Mouse (Mus musculus): ENCODE data around the gene Dhx33. TPM values are rescaled to one million over a fixed set of nuclear protein-coding genes. Genes with fewer than 3 reads are reported as not detected.

Gene Dhx33
- polyA plus RNA-seq, 1 experiment from 2014 or later, result 12.1 TPM

GRCm38 (mm10) chr11:70975193-70975592, 29.0 kb downstream of the Dhx33 start:
- H3K4me3 ChIP-seq (replicated peaks; ENCODE audit: low read depth, low read length), result no peak overlapping the region
- H3K36me3 ChIP-seq (ENCODE audit: insufficient read depth, low read length), result peaks cover 50% of the 10 kb centered on the region
- no peaks in the 10 kb centered on the region for H3K27me3 ChIP-seq (ENCODE audit: insufficient read depth, low read length)
- DNase-seq (ENCODE audit: low spot score), result no peak
- H3K4me2 ChIP-seq (ENCODE audit: low read length), result no peak overlapping the region
- WGBS, result 87% methylated on average over 2 of the region's 2 CpGs
- H3K4me1 ChIP-seq (replicated peaks; ENCODE audit: insufficient read depth, low read length), result 0 out of 2 replicates have a peak, but pooled peaks cover 6% of the 10 kb centered on the region
- H3K9me3 ChIP-seq (replicated peaks; ENCODE audit: low read length), result no peaks in the 10 kb centered on the region
- H3K27ac ChIP-seq, result no peak overlapping the region
- no peak for ATAC-seq (replicated peaks; ENCODE audit: low FRiP score, low read depth)
- no peak overlapping the region for H3K9ac ChIP-seq (ENCODE audit: low read depth, low read length)
- no peak for TF ChIP-seq CTCF (IDR thresholded peaks at IDR 0.05; ENCODE audit: low read depth)

- Histone ChIP-seq H3K4me3 (replicated peaks; ENCODE audit: low read depth, low read length) (no peak overlapping the region), H3K4me2 (ENCODE audit: low read length) (no peak overlapping the region), H3K27me3 (ENCODE audit: insufficient read depth, low read length) (no peaks in the 10 kb centered on the region), H3K9me3 (replicated peaks; ENCODE audit: low read length) (no peaks in the 10 kb centered on the region), H3K4me1 (replicated peaks; ENCODE audit: insufficient read depth, low read length) (0 out of 2 replicates have a peak, but pooled peaks cover 6% of the 10 kb centered on the region), H3K9ac (ENCODE audit: low read depth, low read length) (no peak overlapping the region), H3K36me3 (ENCODE audit: insufficient read depth, low read length) (peaks cover 43% of the 10 kb centered on the region), H3K27ac (no peak overlapping the region)
- TF ChIP-seq CTCF (IDR thresholded peaks at IDR 0.05; ENCODE audit: low read depth), result peak; percentile 58; the same call in 1 of the 2 replicates
- peak; percentile 40 for DNase-seq (ENCODE audit: low spot score)
- 68% methylated on average over 4 of the region's 4 CpGs for WGBS
- no peak for ATAC-seq (replicated peaks; ENCODE audit: low FRiP score, low read depth)
Measured at GRCm38 (mm10) chr11:70973947-70974346, 30.3 kb downstream of the Dhx33 start.

- 84% methylated on average over 1 of the region's 1 CpGs for WGBS
- Histone ChIP-seq H3K4me3 (replicated peaks; ENCODE audit: low read depth, low read length) (no peak overlapping the region), H3K9ac (ENCODE audit: low read depth, low read length) (no peak overlapping the region), H3K36me3 (ENCODE audit: insufficient read depth, low read length) (peaks cover 30% of the 10 kb centered on the region; the same call in 1 of the 2 replicates), H3K9me3 (replicated peaks; ENCODE audit: low read length) (no peaks in the 10 kb centered on the region), H3K27me3 (ENCODE audit: insufficient read depth, low read length) (no peaks in the 10 kb centered on the region), H3K4me1 (replicated peaks; ENCODE audit: insufficient read depth, low read length) (peaks cover 6% of the 10 kb centered on the region; the same call in 1 of the 2 replicates), H3K4me2 (ENCODE audit: low read length) (no peak overlapping the region), H3K27ac (no peak overlapping the region)
- TF ChIP-seq CTCF (IDR thresholded peaks at IDR 0.05; ENCODE audit: low read depth), result no peak
- no peak for ATAC-seq (replicated peaks; ENCODE audit: low FRiP score, low read depth)
- DNase-seq (ENCODE audit: low spot score), result no peak
Measured at GRCm38 (mm10) chr11:70972586-70972985, 31.7 kb downstream of the Dhx33 start.

- DNase-seq (ENCODE audit: low spot score) (peak; percentile 36), ATAC-seq (replicated peaks; ENCODE audit: low FRiP score, low read depth) (0 out of 2 replicates have a peak, but pooled peaks have one; percentile 11)
- Histone ChIP-seq H3K27ac (peak overlapping the region; percentile 77; the same call in 1 of the 2 replicates), H3K4me3 (replicated peaks; ENCODE audit: low read depth, low read length) (peak overlapping the region; percentile 84), H3K36me3 (ENCODE audit: insufficient read depth, low read length) (peaks cover 19% of the 10 kb centered on the region; the same call in 1 of the 2 replicates), H3K9me3 (replicated peaks; ENCODE audit: low read length) (no peaks in the 10 kb centered on the region), H3K27me3 (ENCODE audit: insufficient read depth, low read length) (no peaks in the 10 kb centered on the region), H3K4me2 (ENCODE audit: low read length) (peak overlapping the region; percentile 88), H3K4me1 (replicated peaks; ENCODE audit: insufficient read depth, low read length) (peaks cover 6% of the 10 kb centered on the region; the same call in 1 of the 2 replicates), H3K9ac (ENCODE audit: low read depth, low read length) (peak overlapping the region; percentile 90)
- no peak for TF ChIP-seq CTCF (IDR thresholded peaks at IDR 0.05; ENCODE audit: low read depth)
- WGBS, result 16% methylated on average over 24 of the region's 24 CpGs
Measured at GRCm38 (mm10) chr11:70970560-70971540, 33.4 kb downstream of the Dhx33 start.

GRCm38 (mm10) chr11:70969821-70970559, 34.2 kb downstream of the Dhx33 start, which contains the start of the genes Nup88 and Rpain:
Gene Nup88, minus strand, starts transcription at chr11:70969973.
Gene Rpain, plus strand, starts transcription at chr11:70970213.
- no peaks in the 10 kb centered on the region for H3K9me3 ChIP-seq (replicated peaks; ENCODE audit: low read length)
- peaks cover 26% of the 10 kb centered on the region; the same call in 1 of the 2 replicates for H3K36me3 ChIP-seq (ENCODE audit: insufficient read depth, low read length)
- H3K9ac ChIP-seq (ENCODE audit: low read depth, low read length), result peak within 1 kb of the TSS; percentile 90
- H3K27me3 ChIP-seq (ENCODE audit: insufficient read depth, low read length), result no peaks in the 10 kb centered on the region
- under 1% methylated on average over 43 of the region's 43 CpGs for WGBS
- H3K4me2 ChIP-seq (ENCODE audit: low read length), result peak within 1 kb of the TSS; percentile 88
- H3K4me1 ChIP-seq (replicated peaks; ENCODE audit: insufficient read depth, low read length), result peaks cover 6% of the 10 kb centered on the region; the same call in 1 of the 2 replicates
- TF ChIP-seq CTCF (IDR thresholded peaks at IDR 0.05; ENCODE audit: low read depth), result no peak
- peak; percentile 98 for ATAC-seq (replicated peaks; ENCODE audit: low FRiP score, low read depth)
- peak within 1 kb of the TSS; percentile 84 for H3K4me3 ChIP-seq (replicated peaks; ENCODE audit: low read depth, low read length)
- peak within 1 kb of the TSS; percentile 79 for H3K27ac ChIP-seq
- peak; percentile 99 for DNase-seq (ENCODE audit: low spot score)
